Mouse (Mus musculus) CH12F3 (cell line): ENCODE data around the gene Hectd2.

Experiments
- in situ Hi-C: fragments of 300-500 bp; cut with MboI; formaldehyde crosslinking; loops from 2 replicates; pipeline ENCODE4 v1.14.3; 2020; ENCODE audit warnings: low sequenced_read_pairs

Gene Hectd2

GRCm38 (mm10) chr19:36641128-36641527, 86.7 kb downstream of the Hectd2 start:
- in situ Hi-C loops = no loop called here

- in situ Hi-C loops = no loop called here
These were observed 91.0 kb downstream of the Hectd2 start for GRCm38 (mm10) chr19:36645308-36645889.

GRCm38 (mm10) chr19:36646132-36646828, 91.8 kb downstream of the Hectd2 start:
- in situ Hi-C loops = no loop called here

- in situ Hi-C loops = no loop called here
These were observed 98.2 kb downstream of the Hectd2 start for GRCm38 (mm10) chr19:36652686-36653085.

GRCm38 (mm10) chr19:36662734-36663133, 108.3 kb downstream of the Hectd2 start:
- in situ Hi-C loops = no loop called here

- in situ Hi-C loops = no loop called here
These were observed 109.5 kb downstream of the Hectd2 start for GRCm38 (mm10) chr19:36663918-36664317.

GRCm38 (mm10) chr19:36664417-36664816, 110.0 kb downstream of the Hectd2 start:
- in situ Hi-C loops = no loop called here

- in situ Hi-C loops = no loop called here
These were observed 110.8 kb downstream of the Hectd2 start for GRCm38 (mm10) chr19:36665206-36665605.

- in situ Hi-C loops = no loop called here
These were observed 111.2 kb downstream of the Hectd2 start for GRCm38 (mm10) chr19:36665641-36666040.

- in situ Hi-C loops = no loop called here
These were observed 112.0 kb downstream of the Hectd2 start for GRCm38 (mm10) chr19:36666471-36666870.

GRCm38 (mm10) chr19:36667368-36667767, 112.9 kb downstream of the Hectd2 start:
- in situ Hi-C loops = no loop called here

GRCm38 (mm10) chr19:36668098-36668497, 113.7 kb downstream of the Hectd2 start:
- in situ Hi-C loops = no loop called here

GRCm38 (mm10) chr19:36668881-36669639, 114.6 kb downstream of the Hectd2 start:
- in situ Hi-C loops = no loop called here

- in situ Hi-C loops = no loop called here
These were observed 115.4 kb downstream of the Hectd2 start for GRCm38 (mm10) chr19:36669720-36670451.
